Mouse (Mus musculus) spleen, postnatal 36 days (tissue): ENCODE measurements around the gene Gata3.

Experiments
- DNase-seq, 2 experiments: peaks; one replicate each; pipeline ENCODE4 v3.0.0; 2022; ENCODE audit warnings: low spot score in 2 of 2, mixed read lengths in 1 of 2

The Gata3 gene

DNA sequence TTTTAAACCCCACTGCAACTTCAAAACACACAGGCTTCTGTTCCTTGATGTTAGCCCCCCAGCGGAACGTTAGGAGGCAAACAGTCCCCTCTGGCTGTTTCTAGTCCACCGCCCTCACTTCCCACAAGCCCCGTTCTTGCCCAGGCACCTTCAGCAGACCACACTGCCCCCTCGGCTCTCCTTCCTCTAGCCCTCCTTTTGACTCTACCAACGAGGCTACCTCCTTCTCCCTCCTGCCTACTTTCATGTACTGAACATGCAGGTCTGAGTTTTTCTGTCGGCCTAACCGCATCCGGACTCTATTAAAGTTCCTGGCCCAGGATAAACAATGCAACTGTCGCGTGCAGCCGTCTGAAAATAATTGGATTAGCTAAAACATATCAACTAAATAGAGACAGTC, 17.2 kb downstream of the Gata3 start:
- DNase-seq: no peak

DNA sequence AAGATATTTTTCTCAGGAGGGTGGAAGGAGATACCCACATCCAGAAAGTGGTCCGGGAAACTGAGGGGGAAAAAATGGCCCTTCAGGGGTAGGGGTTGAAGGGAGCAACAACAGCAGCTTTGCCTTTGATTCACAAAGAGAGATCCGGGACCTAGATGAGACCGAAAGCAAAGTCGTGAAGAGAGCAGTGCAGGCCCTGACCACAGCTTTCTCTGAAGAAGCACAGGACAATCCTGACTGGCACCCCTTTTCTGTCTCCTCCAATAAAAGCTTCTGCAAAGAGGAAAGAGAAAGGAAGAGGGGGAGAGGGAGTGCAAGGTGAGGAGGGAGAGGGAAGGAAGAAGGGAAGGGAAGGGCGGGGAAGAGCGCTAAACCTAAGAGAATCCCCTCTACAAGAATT, 18.0 kb downstream of the Gata3 start:
- DNase-seq: no peak

DNA sequence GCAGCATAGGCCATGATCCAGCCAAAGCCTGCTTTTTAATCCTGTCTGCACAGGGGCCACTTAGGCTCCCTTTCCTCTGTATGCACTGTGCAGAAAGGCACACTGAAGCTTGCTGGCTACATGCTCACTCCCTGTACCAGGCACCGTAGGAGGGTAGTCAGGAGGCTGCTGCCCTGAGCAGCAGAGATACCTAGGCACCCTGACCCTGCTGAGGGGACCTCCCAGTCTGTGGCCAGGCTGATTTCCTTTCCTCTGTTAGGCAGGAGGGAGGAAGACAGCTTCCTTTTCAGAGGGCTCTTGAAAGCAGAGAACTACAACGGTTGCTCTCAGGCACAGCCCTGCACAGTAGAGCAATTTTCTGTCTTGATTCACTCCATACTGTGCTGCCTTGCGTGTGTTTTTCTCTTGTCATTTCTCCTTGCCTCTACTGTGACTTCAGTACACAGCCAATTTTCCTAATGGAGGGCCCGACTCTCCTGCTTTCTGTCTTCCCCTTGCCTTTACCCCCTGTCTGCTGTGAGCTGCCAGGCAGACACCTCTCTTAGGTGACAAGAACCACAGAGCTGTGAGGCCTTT, 18.6 kb downstream of the Gata3 start:
- peak in 1 of 2 experiments; percentile 26 for DNase-seq

DNA sequence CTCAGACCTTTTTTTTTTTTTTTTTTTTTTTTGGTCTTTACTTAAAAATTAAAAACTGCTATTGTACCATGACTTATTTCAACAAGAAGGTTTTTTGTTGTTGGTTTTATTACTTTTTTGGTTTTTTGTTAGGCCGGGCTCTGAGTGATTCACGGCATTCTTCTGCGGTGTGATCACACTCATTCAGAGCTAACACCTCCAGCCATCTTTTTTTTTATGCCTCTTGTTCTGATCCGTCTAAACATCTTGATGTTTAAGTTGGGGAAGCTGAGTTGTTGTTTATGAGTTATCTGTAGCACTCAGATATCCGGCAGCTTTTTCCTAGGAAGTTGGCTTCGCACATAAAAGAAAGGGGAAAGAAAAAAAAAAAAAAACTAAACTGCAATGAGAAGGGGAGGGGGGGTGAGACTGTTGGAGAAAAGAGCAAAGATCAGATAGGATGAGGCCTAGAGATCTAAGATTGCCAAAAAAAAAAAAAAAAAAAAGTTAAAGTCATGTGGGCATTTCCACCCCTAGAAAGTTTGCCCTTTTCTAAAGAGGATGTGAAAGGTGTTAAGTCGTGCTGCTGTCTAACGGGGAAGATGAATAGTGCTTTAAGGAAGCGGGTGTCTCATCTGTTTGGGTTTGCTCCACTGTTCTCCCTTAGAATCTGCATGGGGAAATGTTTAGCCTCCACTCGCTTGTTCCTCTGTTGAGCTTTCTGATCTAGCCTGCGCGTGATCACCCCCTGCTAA, 22.6 kb downstream of the Gata3 start:
- DNase-seq: no peak

DNA sequence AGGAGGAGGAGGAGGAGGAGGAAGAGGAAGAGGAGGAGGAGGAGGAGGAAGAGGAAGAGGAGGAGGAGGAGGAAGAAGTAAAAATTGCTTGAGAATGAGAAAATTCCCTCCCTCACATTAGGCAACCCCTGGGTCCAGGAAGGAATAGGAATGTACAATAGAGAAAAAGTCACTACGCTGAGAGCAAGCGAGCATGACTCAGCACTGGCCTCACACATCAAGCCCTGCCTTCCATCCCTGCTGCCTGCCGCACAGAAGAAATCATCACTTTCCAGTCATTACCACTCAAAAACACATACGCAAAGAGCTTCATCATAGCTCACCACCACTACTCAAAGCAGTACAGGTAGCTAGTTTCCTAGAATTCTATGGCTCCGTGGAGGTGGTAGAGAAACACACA, 29.1 kb downstream of the Gata3 start:
- DNase-seq: no peak

DNA sequence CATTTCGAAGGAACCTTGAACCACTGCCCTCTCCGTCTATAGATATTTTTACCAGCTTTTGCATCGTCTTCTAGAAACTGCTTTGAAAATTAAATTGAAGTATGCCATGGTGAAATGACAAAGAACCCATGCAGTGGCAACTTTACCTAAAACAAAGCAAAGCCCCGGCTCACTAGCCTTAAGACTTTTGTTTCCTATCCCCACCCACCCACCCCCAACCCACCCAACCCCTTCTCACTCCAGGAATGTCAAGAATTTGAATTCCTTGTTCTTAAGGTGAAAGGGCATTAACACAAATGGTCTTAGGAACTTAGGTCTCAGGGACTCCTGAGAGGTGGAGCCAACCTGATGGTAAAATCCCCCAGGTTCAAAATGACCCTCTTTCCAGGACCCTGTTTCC, 34.0 kb downstream of the Gata3 start:
- DNase-seq: no peak

DNA sequence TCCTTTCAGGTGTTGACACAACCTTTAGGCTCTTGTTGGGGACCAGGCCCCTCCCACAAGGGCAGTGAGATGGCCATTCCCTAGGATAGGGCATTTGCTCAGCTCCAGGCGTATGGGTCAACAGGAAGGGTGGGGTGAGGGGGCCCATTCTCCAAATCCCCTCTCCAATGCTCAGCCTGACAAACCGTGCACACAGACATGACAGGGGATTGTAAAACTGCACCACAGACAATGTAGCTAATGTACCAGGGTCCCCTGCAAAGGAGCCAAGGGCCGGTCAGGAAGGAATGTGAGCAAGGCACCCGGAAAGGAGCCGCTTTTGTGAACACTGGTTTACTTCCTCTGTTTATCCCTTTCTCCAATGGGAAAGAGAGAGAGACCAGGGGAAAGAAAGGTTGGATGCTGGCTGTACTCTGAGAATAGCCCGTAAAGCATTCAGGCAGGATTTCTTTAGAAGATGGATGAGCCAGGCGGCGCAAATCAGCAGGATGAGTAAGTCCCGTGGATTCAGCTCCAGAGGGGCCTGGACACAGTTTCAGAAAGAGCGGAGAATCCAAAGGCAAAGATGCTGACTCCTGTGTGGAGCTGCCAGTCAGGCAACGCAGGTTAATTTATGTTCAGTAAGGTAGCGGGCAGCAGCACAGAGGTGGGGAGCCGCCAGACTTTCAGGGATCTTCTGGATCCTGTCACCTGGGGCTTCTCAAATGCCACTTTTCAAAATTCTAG, 36.8 kb downstream of the Gata3 start:
- no peak for DNase-seq

DNA sequence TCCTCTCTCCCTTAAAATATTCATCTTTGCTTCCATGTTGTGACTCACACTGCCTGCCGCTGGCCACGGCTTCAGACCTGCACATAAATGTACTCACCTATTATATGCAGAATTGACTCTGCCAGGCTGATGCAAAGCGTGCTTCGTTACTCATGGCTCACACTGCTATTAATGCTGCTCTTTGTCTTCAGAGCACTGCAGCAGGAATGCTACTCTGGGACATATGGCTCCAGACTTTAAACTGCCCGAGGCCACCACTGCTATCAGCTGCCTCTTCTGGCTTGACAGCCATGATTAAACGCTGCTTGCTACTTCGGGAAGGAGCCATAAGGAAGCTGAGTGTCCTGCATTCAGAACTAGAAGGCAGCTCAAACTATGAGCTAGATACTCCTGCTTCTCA, 54.6 kb downstream of the Gata3 start:
- no peak for DNase-seq

DNA sequence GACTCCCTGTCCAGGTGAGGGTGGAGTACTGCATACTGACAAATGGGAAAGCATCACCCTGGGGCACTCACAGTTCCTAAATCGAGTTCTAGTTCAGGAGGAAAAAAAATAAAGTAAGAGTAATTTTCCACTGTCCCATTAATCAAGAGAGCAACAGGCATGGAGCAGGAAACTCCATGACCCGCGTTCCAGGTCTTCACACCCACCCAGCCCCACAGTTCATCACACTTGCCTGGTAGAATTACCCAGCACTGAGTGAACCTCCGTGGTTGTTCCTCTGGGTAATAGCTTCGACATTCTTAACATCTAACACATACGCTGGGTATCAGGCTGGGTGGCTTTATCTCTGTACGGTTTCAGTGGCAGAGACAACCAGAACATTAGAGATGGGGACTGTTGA, 56.1 kb downstream of the Gata3 start:
- no peak for DNase-seq

DNA sequence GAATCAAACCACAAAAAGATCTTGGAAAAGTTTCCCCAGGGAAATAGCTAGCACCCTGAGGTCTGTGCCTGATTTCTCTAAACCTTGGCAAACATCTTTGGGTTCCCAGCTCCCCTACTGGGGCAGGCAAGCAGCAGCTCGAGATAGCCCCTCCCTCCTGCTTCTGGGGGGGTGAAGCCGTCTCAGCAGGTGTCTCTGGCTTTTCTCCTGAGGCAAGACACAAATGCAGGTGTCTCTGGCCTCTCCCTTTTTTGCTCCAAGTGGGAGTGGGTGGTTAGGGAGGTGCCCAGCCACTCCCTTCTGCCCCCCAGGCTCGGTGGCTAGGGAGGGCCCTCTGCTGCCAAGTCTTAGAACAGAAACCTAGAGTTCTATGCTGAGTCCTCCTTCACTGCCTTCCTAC, 62.2 kb downstream of the Gata3 start:
- no peak for DNase-seq

DNA sequence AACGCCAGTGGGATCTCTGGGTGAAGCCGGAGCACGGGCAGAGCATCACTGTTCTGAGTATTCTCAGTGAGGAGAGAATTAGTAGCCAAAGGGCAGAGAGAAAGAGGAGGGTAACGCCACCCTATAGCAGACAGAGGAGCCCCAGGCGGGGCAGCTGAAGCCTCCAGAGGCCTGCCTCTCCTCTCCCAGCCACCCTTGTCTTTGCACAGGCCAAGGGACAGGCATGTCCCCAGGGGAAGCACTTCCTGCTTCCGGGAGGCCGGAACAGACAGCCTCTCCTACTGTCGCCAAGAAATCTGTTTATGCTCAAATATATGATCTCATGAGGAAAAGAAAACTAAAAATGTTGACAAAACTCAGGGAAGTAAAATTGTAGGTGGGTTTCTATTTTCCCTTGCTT, 69.2 kb downstream of the Gata3 start:
- no peak for DNase-seq

DNA sequence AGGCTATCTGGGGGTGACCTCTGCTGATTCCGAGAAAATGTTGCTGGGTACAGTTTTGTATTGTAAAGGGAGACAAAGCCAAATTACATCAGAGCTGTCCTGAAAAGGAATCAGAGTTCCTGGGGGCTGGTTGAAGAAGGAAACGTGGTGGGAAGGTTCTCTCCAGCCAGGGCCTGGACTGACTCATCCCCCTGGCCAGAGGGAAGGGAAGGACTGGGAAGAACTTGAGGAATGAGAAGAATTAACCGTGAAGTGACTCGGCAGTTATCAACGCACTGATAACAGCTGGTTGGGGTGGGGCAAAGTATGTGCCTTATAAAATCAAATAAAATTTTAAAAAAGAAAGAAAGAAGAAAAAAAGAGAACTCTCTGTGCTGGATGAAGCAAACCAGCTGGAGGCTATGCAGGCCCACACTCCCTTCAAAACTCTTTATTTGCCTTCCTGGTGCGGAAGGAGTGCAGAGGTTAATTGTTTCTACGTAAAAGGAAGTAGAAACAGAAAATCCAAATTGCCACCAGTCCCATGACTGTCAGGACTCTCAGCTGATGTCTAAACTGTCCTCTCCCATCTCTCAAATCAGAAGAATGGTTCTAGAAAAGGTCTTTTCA, 71.6 kb downstream of the Gata3 start:
- no peak for DNase-seq
